Mouse (Mus musculus) spleen, adult 10 weeks (tissue): ENCODE measurements around the gene Dock8. TPM values are rescaled to one million over a fixed set of nuclear protein-coding genes. Genes with fewer than 3 reads are reported as not detected.

Source experiments
- polyA plus RNA-seq: library from polyadenylated mRNA; stranded (reverse); fragments of 350-450 nt; fragmentation: Illumina TruSeq; extraction: RNeasy Lipid Tissue Mini Kit (QIAGEN cat#74804); gene quantifications from one replicate; pipeline ENCODE4 v1.2.3, GENCODE M21; 2015; ENCODE audit warnings: low replicate concordance; ENCODE audit not compliant: insufficient read depth

The Dock8 gene
- 63.4 TPM for polyA plus RNA-seq

GRCm38 (mm10) chr19:24999201-24999886, at the start of gene Dock8:
Gene Dock8, plus strand, starts transcription at chr19:24999534.

DNA sequence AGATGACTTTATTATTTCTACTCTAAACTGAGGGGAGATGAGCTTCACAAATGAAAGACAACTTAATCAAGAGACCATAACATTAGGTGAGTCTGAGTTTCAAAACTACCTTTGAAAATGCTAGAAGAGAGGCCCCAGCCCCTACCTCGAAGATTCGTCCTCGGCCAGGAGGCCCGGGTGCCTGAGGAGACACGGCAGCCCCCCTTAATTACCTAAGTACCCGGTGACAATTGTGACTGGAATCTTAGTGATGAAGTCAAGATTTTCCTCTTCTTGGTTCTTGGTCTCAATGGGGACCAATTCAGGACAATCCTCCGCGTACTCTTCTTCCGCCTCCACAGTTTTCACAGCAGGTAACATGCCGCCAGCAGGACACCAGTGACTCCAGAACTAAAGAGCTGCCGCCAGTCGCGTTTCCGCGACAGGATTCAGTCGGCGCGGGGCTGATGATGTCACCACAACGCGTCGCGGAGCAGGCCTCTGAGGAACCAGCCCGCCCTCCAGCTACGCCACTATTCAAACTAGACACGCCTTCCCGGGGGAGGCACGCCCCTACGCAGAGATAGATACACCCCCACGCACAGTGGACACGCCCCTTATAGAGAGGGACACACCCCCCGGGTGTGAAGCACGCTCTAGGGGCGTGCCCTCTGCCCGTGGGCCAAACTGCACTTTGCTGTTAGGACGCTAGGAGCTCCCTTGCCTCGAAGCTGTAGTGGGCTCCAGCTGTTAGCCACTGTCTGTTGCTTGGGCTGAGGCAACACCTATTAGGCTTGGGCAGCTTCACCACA, 38.0 kb upstream of the Dock8 start, which contains the start of gene Cbwd1:
Gene Cbwd1 (minus strand): TSS at position 439 of the 791 bp plus-strand sequence.

DNA sequence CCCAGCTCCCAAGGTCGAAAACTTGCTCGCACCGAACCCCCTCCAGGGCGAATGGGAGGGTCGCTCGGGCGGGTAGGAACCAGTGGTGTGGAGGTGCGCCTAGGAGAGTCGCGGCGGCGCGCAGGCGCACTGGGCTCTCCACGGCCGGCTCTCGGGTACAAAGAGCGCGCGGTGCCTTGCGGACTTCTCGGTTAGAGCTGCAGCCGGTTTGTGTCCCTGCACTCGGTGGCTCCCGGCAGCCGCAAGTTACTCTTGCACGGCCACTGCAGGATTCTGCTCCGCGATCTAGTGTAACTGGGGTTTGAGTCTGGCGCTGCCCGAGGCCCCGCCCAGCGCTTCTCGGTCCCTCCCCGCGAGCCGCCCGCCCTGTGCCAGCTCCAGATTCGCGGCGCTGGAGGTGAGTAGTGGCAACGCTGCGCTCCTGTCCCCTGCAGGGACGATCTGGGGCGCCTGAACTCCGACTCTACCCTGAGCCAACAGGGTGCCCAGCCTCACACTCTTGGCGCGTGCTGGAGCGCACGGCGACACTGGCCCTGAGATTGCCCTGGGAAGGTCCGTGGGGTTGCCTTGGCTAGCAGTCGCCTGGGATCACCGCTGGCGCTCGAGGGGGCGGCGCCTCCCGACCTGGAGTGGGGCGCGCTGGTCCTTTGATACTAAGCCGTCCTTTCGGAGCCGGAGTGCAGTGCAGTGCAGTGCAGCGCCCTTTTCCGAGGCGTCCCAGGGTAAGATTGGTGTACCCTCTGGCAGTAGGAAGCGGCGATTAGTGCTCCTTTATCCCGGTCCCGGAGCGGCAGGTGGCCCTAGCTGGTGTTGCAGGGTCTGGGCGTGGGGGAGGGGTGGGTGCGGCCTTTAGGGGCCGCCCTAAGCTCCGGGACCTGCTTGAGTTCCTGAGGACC, 237.5 kb downstream of the Dock8 start, which contains the start of gene Kank1:
Gene Kank1 (plus strand): TSS at position 380 of the 896 bp plus-strand sequence.

Other genes starting within 250 kb of the Dock8 start
- gene Pgm5, start 137.7 kb upstream of the Dock8 start, polyA plus RNA-seq, result 0.95 TPM
- gene Gm10053, start 123.8 kb upstream of the Dock8 start, polyA plus RNA-seq, result 104 TPM
- gene Foxd4, start 98.3 kb upstream of the Dock8 start, polyA plus RNA-seq, result not detected
- gene Cbwd1, start 37.9 kb upstream of the Dock8 start, polyA plus RNA-seq, result 15.1 TPM
- gene Kank1, start 237.4 kb downstream of the Dock8 start, polyA plus RNA-seq, result 3.0 TPM